Mouse (Mus musculus) liver, embryonic 14.5 days (tissue): ENCODE measurements around the gene Simc1.

Experiments
- CTCF ChIP-seq: IDR thresholded peaks from 2 replicates; pipeline ENCODE4 v1.5.1; 2016; ENCODE audit warnings: antibody characterized with exemption, low read depth, control low read depth
- EP300 ChIP-seq: IDR thresholded peaks from 2 replicates; pipeline ENCODE4 v1.6.1; 2016; ENCODE audit warnings: antibody characterized with exemption, low read depth

DNA sequence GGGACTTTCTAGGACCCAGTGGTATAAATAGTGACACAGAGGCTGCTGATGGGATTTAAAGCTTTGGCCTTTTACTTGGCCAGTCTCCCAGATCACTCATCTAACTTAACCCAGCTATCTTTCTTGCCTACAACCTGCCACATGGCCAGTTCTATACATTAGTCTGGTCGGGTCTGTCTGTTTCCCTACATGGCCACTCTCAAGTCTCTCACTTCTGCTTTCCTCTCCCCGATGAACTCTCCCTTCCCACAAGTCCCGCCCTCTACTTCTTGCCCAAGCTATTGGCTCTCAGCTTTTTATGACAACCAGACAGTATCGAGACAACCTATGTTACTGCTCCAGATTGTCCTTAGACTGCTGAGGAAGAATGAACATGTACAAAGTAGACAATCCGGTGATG lies 27.9 kb upstream of the Simc1 start:
- TF ChIP-seq CTCF (no peak), EP300 (no peak)
